Mouse (Mus musculus): ENCODE results near the gene Snx27. TPM values are rescaled to one million over a fixed set of nuclear protein-coding genes. Genes with fewer than 3 reads are reported as not detected.

The Snx27 gene
- polyA plus RNA-seq, 1 experiment from 2014 or later: 64.9 TPM

DNA sequence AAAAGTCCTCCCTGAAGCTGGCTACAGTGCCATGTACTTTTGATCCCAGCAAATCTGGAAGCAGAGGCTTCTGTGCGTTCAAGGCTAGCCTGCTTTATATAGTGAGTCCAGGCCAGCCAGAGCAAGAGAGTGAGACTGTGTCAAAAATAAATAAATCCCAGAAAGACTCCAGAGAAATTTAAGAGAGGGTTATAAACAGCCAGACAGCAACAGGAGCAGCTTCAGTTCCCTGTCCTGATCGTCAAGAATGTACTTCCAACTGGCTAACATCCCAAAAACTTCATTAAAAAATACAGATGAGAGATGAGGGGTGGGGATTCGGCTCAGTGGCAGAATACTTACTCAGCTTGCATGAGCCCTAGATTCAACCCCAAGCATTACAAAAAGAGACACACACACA is 17.4 kb downstream of the Snx27 start:
- H3K9me3 ChIP-seq (replicated peaks): no peaks in the 10 kb centered on the region
- H3K27me3 ChIP-seq: no peaks in the 10 kb centered on the region
- no peak overlapping the region for H3K27ac ChIP-seq
- H3K4me1 ChIP-seq: peaks cover 13% of the 10 kb centered on the region
- H3K9ac ChIP-seq: no peak overlapping the region
- no peak overlapping the region for H3K4me2 ChIP-seq
- no peak overlapping the region for H3K4me3 ChIP-seq
- 61% methylated on average over 3 of the region's 3 CpGs for WGBS
- H3K36me3 ChIP-seq (ENCODE audit: poor library complexity, severe bottlenecking): peaks cover 6% of the 10 kb centered on the region
- no peak for ATAC-seq

DNA sequence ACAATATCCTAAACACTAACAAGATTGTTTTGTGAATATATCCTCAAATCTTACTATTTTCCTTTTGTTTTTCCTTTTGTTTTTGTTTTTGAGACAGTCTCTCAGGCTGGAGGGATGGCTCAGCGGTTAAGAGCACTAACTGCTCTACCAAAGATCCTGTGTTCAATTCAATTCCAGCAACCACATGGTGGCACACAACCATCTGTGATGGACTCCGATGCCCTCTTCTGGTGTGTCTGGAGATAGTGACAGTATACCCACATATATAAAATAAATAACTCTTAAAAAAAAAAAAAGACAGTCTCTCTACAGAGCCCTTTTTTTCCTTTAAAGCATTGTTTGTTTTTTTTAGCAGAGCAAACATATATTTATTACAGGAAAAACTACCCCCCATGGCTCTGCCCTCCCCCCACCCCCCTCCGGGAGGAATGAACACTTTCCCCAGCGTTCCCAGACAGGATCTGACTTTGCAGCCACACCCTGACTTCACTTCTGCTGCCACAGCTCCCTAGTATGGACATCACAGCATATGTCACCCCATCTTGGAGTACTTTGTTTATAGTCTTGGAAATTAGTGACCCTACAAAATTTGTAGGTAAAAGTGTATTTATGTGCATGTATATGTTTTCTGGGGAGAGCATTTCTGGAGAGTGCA is 18.0 kb downstream of the Snx27 start:
- H3K4me3 ChIP-seq: no peak overlapping the region
- no peak overlapping the region for H3K9ac ChIP-seq
- H3K27ac ChIP-seq: no peak overlapping the region
- H3K36me3 ChIP-seq (ENCODE audit: poor library complexity, severe bottlenecking): peaks cover 12% of the 10 kb centered on the region
- H3K4me1 ChIP-seq: peaks cover 13% of the 10 kb centered on the region
- 91% methylated on average over 4 of the region's 4 CpGs for WGBS
- H3K27me3 ChIP-seq: no peaks in the 10 kb centered on the region
- ATAC-seq: no peak
- H3K4me2 ChIP-seq: no peak overlapping the region
- H3K9me3 ChIP-seq (replicated peaks): no peaks in the 10 kb centered on the region

DNA sequence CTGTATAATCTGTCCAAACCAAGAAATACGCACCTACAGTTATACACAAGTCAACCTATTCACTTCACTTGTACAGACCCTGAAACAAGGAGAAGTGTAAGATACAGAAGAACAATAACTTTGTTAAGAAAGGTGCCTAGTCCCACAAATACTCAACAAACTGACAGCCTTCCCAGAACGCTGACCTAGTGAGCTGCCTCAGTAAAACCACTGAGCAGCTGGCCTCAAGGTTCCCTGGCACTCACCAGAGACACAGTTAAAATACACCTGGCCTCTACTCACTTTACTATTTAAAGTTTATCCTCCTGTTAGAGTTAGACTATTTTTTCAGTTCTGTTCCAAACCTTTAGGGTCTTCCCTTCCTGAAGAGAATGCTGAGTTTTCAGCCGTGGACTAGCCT is 19.4 kb downstream of the Snx27 start:
- H3K27me3 ChIP-seq: no peaks in the 10 kb centered on the region
- no peak overlapping the region for H3K4me3 ChIP-seq
- H3K36me3 ChIP-seq (ENCODE audit: poor library complexity, severe bottlenecking): peaks cover 23% of the 10 kb centered on the region
- H3K9ac ChIP-seq: no peak overlapping the region
- WGBS: 88% methylated on average over 3 of the region's 3 CpGs
- no peak overlapping the region for H3K4me2 ChIP-seq
- H3K4me1 ChIP-seq: peaks cover 13% of the 10 kb centered on the region
- ATAC-seq: no peak
- H3K27ac ChIP-seq: no peak overlapping the region
- H3K9me3 ChIP-seq (replicated peaks): no peaks in the 10 kb centered on the region

DNA sequence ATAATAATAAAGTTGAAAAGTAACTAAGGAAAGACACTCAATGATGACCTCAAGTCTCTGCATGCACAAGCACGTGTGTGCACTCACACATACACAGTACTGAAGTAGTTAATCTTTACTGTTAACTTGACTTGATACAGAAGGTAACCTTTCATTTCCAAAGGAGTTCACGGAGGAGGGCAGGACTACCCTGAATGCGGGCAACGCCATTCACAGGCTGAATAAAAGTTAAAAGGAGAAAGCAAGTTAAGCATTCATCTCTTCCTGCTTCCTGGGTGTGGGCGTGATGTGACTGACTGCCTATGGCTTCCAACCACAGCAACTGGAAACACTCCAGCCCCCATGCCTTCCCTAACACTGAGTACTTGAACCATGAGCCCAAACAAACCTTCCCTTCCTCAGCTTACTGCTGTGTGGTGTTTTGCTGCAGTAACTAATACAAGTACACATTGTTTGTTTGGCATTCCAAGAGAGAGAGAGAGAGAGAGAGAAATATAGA is 22.5 kb downstream of the Snx27 start:
- no peak for ATAC-seq

DNA sequence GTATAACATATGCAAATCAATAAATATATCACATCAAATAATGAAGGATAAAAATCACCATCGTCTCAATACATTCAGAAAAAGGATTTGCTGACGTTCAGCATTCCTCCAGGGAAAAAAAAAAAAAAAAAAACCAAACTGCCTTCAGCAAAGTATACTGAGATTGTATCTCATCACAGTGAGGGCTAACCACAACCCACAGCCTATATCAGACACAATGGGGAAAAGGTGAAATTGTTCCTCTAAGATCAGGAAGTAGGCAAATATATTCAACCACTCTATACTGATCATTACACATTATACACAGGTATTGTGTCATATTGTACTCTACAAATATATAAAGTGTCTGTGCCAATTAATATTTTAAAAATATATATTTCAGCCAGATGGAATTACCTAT is 33.5 kb downstream of the Snx27 start:
- no peak overlapping the region for H3K4me2 ChIP-seq
- H3K4me1 ChIP-seq: no peaks in the 10 kb centered on the region
- H3K27me3 ChIP-seq: no peaks in the 10 kb centered on the region
- H3K9me3 ChIP-seq (replicated peaks): no peaks in the 10 kb centered on the region
- ATAC-seq: no peak
- no peak overlapping the region for H3K4me3 ChIP-seq
- H3K9ac ChIP-seq: no peak overlapping the region
- H3K36me3 ChIP-seq (ENCODE audit: poor library complexity, severe bottlenecking): peaks cover 6% of the 10 kb centered on the region; the same call in 1 of the 2 replicates
- 98% methylated on average over 2 of the region's 2 CpGs for WGBS
- H3K27ac ChIP-seq: no peak overlapping the region

More for the DNA sequence above, 22.5 kb downstream of the Snx27 start:
- Histone ChIP-seq H3K27ac (no peak overlapping the region), H3K27me3 (no peaks in the 10 kb centered on the region), H3K9ac (no peak overlapping the region), H3K4me2 (no peak overlapping the region), H3K4me1 (peaks cover 1% of the 10 kb centered on the region; the same call in 1 of the 2 replicates), H3K36me3 (ENCODE audit: poor library complexity, severe bottlenecking) (peaks cover 31% of the 10 kb centered on the region), H3K4me3 (no peak overlapping the region), H3K9me3 (replicated peaks) (no peaks in the 10 kb centered on the region)
- WGBS: 87% methylated on average over 5 of the region's 5 CpGs

DNA sequence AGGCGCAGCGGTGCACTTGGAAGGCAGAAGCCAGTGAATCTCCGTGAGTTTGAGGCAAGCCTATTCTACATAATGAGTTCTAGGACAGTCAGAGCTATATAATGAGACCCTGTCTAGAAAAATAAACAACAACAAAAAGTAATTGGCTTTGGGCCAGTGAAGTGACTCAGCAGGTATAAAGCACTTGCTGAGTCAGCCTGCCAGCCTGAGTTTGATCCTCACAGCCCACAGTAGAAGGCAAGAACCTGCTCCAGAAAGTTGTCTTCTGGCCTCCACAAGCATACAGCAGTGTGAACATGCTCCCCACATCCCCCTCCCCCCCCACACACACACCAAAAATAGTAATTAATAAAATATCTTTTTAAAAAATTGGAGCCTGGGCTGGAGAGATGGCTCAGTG is 45.3 kb downstream of the Snx27 start:
- Histone ChIP-seq H3K4me1 (no peaks in the 10 kb centered on the region), H3K27ac (no peak overlapping the region), H3K4me2 (no peak overlapping the region), H3K9me3 (replicated peaks) (no peaks in the 10 kb centered on the region), H3K36me3 (ENCODE audit: poor library complexity, severe bottlenecking) (peaks cover 8% of the 10 kb centered on the region; the same call in 1 of the 2 replicates), H3K4me3 (no peak overlapping the region), H3K27me3 (no peaks in the 10 kb centered on the region), H3K9ac (no peak overlapping the region)
- ATAC-seq: no peak
- WGBS: 86% methylated on average over 3 of the region's 3 CpGs

DNA sequence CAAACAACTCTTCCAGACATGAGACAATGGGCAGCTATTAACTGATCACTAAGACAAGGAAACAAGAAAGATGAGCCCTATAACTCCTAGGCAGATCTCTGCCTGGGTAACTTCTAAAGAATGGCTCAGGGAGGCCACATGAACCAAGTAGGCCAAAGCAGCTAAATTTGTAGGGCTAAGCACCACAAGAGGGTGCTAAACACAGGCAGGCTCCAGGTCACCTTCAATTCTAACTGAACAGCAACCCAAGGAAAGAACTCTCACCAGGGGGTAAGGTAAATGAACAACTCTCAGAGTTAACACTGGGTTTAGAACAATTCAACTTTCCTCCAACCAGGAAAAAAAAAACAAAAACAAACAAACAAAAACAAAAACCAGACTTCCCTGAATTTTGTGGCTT is 48.5 kb downstream of the Snx27 start:
- Histone ChIP-seq H3K36me3 (ENCODE audit: poor library complexity, severe bottlenecking) (peaks cover 16% of the 10 kb centered on the region; the same call in 1 of the 2 replicates), H3K9ac (no peak overlapping the region), H3K27ac (no peak overlapping the region), H3K9me3 (replicated peaks) (no peaks in the 10 kb centered on the region), H3K4me3 (no peak overlapping the region), H3K27me3 (no peaks in the 10 kb centered on the region), H3K4me1 (no peaks in the 10 kb centered on the region), H3K4me2 (no peak overlapping the region)
- no peak for ATAC-seq

DNA sequence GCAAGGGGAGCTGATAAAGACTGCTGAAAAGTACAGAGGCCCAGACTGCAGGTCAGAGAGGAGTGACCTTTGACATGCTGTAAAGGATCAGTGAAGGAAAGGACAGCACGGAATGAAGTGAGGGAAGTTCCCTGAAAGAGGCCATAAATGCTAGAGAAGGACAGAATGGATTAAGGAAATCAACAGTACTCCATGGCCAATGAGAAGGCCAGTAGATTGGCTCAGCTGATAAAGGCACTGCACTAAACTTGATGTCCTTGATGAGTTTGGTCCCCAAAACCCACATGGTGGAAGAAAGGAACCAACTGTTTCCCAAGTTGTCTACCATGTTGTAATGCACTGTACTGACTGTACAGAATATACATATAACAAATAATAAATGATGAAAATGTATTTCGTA is 55.8 kb downstream of the Snx27 start:
- Histone ChIP-seq H3K4me3 (no peak overlapping the region), H3K4me1 (no peaks in the 10 kb centered on the region), H3K9me3 (replicated peaks) (no peaks in the 10 kb centered on the region), H3K27ac (no peak overlapping the region), H3K4me2 (no peak overlapping the region), H3K36me3 (ENCODE audit: poor library complexity, severe bottlenecking) (peaks cover 29% of the 10 kb centered on the region; the same call in 1 of the 2 replicates), H3K27me3 (no peaks in the 10 kb centered on the region), H3K9ac (no peak overlapping the region)
- 83% methylated on average over 2 of the region's 2 CpGs for WGBS
- no peak for ATAC-seq

DNA sequence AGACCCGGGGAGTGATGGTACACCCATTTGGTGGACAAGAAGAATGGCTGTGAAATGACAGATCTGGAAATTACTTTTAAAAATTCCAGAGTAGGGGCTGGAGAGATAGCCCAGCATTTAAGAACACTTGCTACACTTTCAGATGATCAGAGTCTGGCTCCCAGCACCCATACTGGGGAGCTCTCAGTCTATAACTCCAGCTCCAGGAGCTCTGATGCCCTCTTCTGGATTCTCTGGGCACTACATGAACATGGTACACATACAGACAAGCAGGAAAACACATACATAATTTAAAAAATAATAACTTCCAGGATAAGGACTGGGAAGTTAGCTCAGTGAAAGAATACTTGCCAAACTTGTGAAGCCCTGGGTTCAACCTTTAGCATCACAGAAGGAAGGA is 75.9 kb downstream of the Snx27 start:
- Histone ChIP-seq H3K4me3 (no peak overlapping the region), H3K27ac (no peak overlapping the region), H3K9me3 (replicated peaks) (no peaks in the 10 kb centered on the region), H3K27me3 (no peaks in the 10 kb centered on the region), H3K4me1 (no peaks in the 10 kb centered on the region), H3K36me3 (ENCODE audit: poor library complexity, severe bottlenecking) (peaks cover 62% of the 10 kb centered on the region), H3K9ac (no peak overlapping the region), H3K4me2 (no peak overlapping the region)
- WGBS: 98% methylated on average over 1 of the region's 1 CpGs
- ATAC-seq: no peak

DNA sequence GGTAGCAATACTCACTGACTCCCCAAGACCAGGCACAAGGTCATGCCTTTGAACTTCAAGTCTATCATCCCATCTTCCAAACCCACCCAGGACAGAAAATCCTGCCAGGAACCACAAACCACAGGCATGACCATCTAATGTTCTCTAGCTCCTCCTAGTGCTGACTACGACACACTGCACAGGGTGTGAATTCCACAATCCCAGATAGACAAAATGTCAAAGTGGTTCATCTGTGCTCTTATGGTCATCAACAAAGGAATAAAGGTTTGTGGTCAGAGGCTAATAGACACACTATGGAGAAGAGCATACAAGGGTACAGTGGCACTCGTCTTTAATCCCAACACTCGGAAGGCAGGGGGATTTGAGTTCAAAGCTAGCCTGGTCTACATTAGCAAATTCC is 80.3 kb downstream of the Snx27 start:
- H3K36me3 ChIP-seq (ENCODE audit: poor library complexity, severe bottlenecking): peaks cover 59% of the 10 kb centered on the region
- peak; percentile 75 for ATAC-seq
- 74% methylated on average over 3 of the region's 3 CpGs for WGBS
- no peaks in the 10 kb centered on the region for H3K4me1 ChIP-seq
- H3K27ac ChIP-seq: no peak overlapping the region
- H3K27me3 ChIP-seq: no peaks in the 10 kb centered on the region
- H3K9ac ChIP-seq: no peak overlapping the region
- H3K9me3 ChIP-seq (replicated peaks): no peaks in the 10 kb centered on the region
- no peak overlapping the region for H3K4me2 ChIP-seq
- H3K4me3 ChIP-seq: no peak overlapping the region

DNA sequence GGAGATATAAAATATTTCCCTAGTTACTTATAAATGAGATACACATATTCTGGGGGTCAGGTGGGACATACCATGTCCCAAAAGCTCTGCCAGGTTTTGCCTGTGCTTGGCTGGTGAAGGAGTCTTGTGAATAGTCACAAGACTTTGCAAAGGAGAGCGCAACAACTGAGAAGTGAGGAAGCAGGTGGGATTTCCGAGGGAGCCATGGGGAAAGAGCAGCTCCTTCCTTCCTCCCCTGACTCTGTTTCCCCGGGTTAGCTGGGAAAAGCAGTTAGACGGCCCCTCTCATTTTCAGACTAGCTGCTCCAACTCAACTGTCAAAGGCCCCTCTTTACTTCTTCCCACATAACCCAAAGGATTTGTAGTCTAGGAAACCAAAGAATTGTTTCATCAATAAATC is 85.4 kb downstream of the Snx27 start:
- WGBS: 84% methylated on average over 4 of the region's 4 CpGs
- Histone ChIP-seq H3K4me1 (no peaks in the 10 kb centered on the region), H3K36me3 (ENCODE audit: poor library complexity, severe bottlenecking) (peaks cover 42% of the 10 kb centered on the region)

DNA sequence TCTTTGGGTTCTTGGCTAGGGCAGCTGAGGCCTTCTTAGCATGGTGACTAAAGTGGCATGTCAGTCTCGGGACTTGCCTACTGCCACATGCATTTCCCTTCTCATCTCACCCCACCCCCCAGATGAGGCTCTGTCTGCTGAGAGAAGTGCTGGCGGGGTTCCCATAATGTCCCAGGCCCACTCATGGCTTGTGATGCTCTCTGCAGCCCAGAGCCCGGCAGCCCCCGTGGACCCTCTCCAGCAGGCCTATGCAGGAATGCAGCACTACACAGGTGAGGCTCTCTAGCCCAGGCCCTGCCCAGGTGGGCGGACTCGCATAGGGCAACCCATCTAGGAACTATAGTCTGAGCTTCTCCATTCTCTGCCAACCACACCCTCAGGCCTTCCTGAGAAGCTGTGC is 94.9 kb downstream of the Snx27 start:
- no peak for ATAC-seq
- Histone ChIP-seq H3K4me2 (no peak overlapping the region), H3K27ac (peak overlapping the region; percentile 40; the same call in 1 of the 2 replicates), H3K36me3 (ENCODE audit: poor library complexity, severe bottlenecking) (peaks cover 75% of the 10 kb centered on the region), H3K27me3 (no peaks in the 10 kb centered on the region), H3K9me3 (replicated peaks) (no peaks in the 10 kb centered on the region), H3K4me1 (peaks cover 76% of the 10 kb centered on the region), H3K9ac (no peak overlapping the region), H3K4me3 (no peak overlapping the region)
- 82% methylated on average over 6 of the region's 6 CpGs for WGBS

More for the DNA sequence above, 85.4 kb downstream of the Snx27 start:
- no peak overlapping the region for H3K27ac ChIP-seq
- H3K27me3 ChIP-seq: no peaks in the 10 kb centered on the region
- H3K4me2 ChIP-seq: no peak overlapping the region
- no peak overlapping the region for H3K9ac ChIP-seq
- no peaks in the 10 kb centered on the region for H3K9me3 ChIP-seq (replicated peaks)
- no peak for ATAC-seq
- H3K4me3 ChIP-seq: no peak overlapping the region

DNA sequence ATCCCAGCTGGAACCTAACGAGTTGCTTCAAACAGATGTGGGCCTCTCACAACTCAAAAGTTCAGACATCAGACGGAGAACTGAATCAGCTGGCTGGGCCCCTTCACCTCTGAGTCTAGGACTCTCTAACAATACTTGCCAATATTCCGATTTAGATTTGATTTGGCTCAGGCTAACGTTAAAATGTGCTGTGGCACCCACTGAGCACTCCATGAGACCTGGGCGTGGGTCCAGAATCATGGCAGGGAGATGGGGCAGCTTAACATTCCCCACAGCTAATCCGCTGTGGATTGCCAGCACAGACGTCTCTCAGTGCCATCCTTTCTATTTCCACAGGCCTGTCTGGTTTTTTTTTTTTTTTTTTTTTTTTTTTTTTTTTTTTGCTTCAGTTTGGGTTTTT is 96.6 kb downstream of the Snx27 start:
- WGBS: 31% methylated on average over 7 of the region's 7 CpGs
- peak overlapping the region; percentile 57; the same call in 1 of the 2 replicates for H3K4me2 ChIP-seq
- H3K4me3 ChIP-seq: no peak overlapping the region
- peaks cover 76% of the 10 kb centered on the region for H3K36me3 ChIP-seq (ENCODE audit: poor library complexity, severe bottlenecking)
- peaks cover 86% of the 10 kb centered on the region for H3K4me1 ChIP-seq
- no peaks in the 10 kb centered on the region for H3K27me3 ChIP-seq
- no peaks in the 10 kb centered on the region for H3K9me3 ChIP-seq (replicated peaks)
- H3K27ac ChIP-seq: peak overlapping the region; percentile 89
- no peak for ATAC-seq
- H3K9ac ChIP-seq: 0 out of 2 replicates have a peak overlapping the region, but pooled peaks have one; percentile 43

Measured in forebrain, embryonic 13.5 days (tissue).